Mouse (Mus musculus) gastrocnemius, postnatal 10 days (tissue): ENCODE data around the gene Gm7849. TPM values are rescaled to one million over a fixed set of nuclear protein-coding genes. Genes with fewer than 3 reads are reported as not detected.
"Not testable (repeated sequence)": the region's sequence is repeated elsewhere in the genome, so short reads cannot be mapped to it uniquely, and the experiment has no call there.

ENCODE experiments used
- DNase-seq: peaks from one replicate; pipeline ENCODE4 v3.0.0; 2021; ENCODE audit warnings: mixed read lengths
- long read RNA-seq, 2 experiments: library from polyadenylated mRNA; stranded (forward); transcript quantifications; one replicate each; pipeline ENCODE4 v2.0.0; 2021
- total RNA-seq, 2 experiments: library from RNA; stranded (reverse); gene quantifications; 2 replicates each; pipeline ENCODE4 v1.2.3; 2021

The Gm7849 gene
- total RNA-seq = not detected
- long read RNA-seq, experiment 1 = 0 reads
- long read RNA-seq, experiment 2 = 0 reads

- DNase-seq = not testable (repeated sequence)
These were observed at the start of gene Gm7849 for GRCm38 (mm10) chr8:21456460-21456859. Gm7849 (minus strand) TSS chr8:21456560.

- DNase-seq = not testable (repeated sequence)
These were observed 29.2 kb downstream of the Gm7849 start, which contains the start of gene Defa36 for GRCm38 (mm10) chr8:21427111-21427510. Defa36 (plus strand) TSS chr8:21427411.

Other genes with a start within 250 kb of the Gm7849 start
- gene Gm15292, start 206.8 kb downstream of the Gm7849 start, total RNA-seq = not detected
- gene Defa27, start 141.0 kb downstream of the Gm7849 start, total RNA-seq = not detected
- gene Defa29, start 129.5 kb downstream of the Gm7849 start, total RNA-seq = not detected
- gene Defa2, start 78.0 kb downstream of the Gm7849 start, total RNA-seq = not detected
- not detected for gene Defa33, start 64.7 kb downstream of the Gm7849 start, total RNA-seq
- not detected for gene Defa36, start 29.1 kb downstream of the Gm7849 start, total RNA-seq
- gene Defa20, start 52.7 kb upstream of the Gm7849 start, total RNA-seq = not detected
- not detected for gene Defa32, start 72.5 kb upstream of the Gm7849 start, total RNA-seq
- gene Defa37, start 108.8 kb upstream of the Gm7849 start, total RNA-seq = not detected
- gene Defa28, start 126.4 kb upstream of the Gm7849 start, total RNA-seq = not detected
- gene Gm7861, start 137.9 kb upstream of the Gm7849 start, total RNA-seq = not detected
- not detected for gene Defa26, start 161.6 kb upstream of the Gm7849 start, total RNA-seq
- gene Defa17, start 199.2 kb upstream of the Gm7849 start, total RNA-seq = not detected
- gene Defa34, start 209.2 kb upstream of the Gm7849 start, total RNA-seq = not detected
- gene AY761184, start 247.1 kb upstream of the Gm7849 start, total RNA-seq = not detected